Comparison of ENCODE assay signal across 10 mouse cellular contexts in genomic region chr12:112985346-112985745, GRCm38 (mm10). TPM values are rescaled to one million over a fixed set of nuclear protein-coding genes. Genes with fewer than 3 reads are reported as not detected.
DNase-seq lines count a peak whose midpoint lies in the region; TF ChIP-seq lines count a peak whose summit lies in the region.
"Had no signal": no experiment of that assay in that cellular context is flagged by ENCODE, and none has a peak within 500 bp of the region (broad histone marks: within the 10 kb centered on the region; RNA-seq: fewer than 3 reads in every experiment).

No protein-coding gene starts in this region.

- H3K4me3 ChIP-seq in heart, adult 2 months = no peak overlapping the region
- H3K4me3 ChIP-seq in testis, adult 2 months (ENCODE audit: control insufficient read depth, low read depth, low read length) = no peak overlapping the region
- H3K4me3 ChIP-seq: embryonic facial prominence, embryonic 10.5 days had no signal

- peaks cover 3% of the 10 kb centered on the region; the same call in 1 of the 2 replicates for H3K79me2 ChIP-seq in heart, adult 2 months (replicated peaks; ENCODE audit: control insufficient read depth, insufficient read depth, low read length)

- no peak for TF ChIP-seq POLR2A in heart, adult 2 months (IDR thresholded peaks at IDR 0.05; ENCODE audit: insufficient read depth, low read depth, low read length)
- TF ChIP-seq POLR2A in testis, adult 2 months (IDR thresholded peaks at IDR 0.05; ENCODE audit: control insufficient read depth, low read depth, low read length) = no peak

- WGBS in heart, adult 2 months = 96% methylated on average over 6 of the region's 6 CpGs

- no peak overlapping the region for H3K9ac ChIP-seq in heart, adult 2 months (ENCODE audit: low read depth, low read length)

- no peaks in the 10 kb centered on the region for H3K27me3 ChIP-seq in heart, adult 2 months (ENCODE audit: control insufficient read depth, insufficient read depth, low read length)
- H3K27me3 ChIP-seq in testis, adult 2 months (ENCODE audit: control insufficient read depth, insufficient read depth, low read length) = no peaks in the 10 kb centered on the region

- TF ChIP-seq EP300 in heart, adult 2 months (IDR thresholded peaks at IDR 0.05; ENCODE audit: insufficient read depth, low read depth, low read length) = no peak

- H3K36me3 ChIP-seq in heart, adult 2 months (ENCODE audit: control insufficient read depth, insufficient read depth, low read length) = peaks cover 5% of the 10 kb centered on the region; the same call in 1 of the 2 replicates
- H3K36me3 ChIP-seq in testis, adult 2 months (ENCODE audit: control insufficient read depth, insufficient read depth, low read length) = peaks cover 5% of the 10 kb centered on the region

- intact Hi-C loops in heart, adult 2 months (cut with DNase I) = no loop called here

- no peak overlapping the region for H3K27ac ChIP-seq in heart, adult 2 months
- no peak overlapping the region for H3K27ac ChIP-seq in testis, adult 2 months (ENCODE audit: control insufficient read depth, insufficient read depth, low read depth, low read length)
- H3K27ac ChIP-seq: embryonic facial prominence, embryonic 10.5 days had no signal

- no peak for DNase-seq in heart, adult 2 months
- DNase-seq in heart, adult 18-20 months = no peak
- no peak for DNase-seq in testis, postnatal 10 days (ENCODE audit: low spot score)
- peak; percentile 68 for DNase-seq in induced T-regulatory cell, adult 2 months (ENCODE audit: low read depth)
- DNase-seq in thymus, postnatal 36 days = peak; percentile 29 to 34
- DNase-seq in urinary bladder, postnatal 14 days (ENCODE audit: low spot score) = no peak
- DNase-seq in layer of hippocampus, adult 9-11 months = no peak
- DNase-seq: kidney, adult 11 months had no signal

- peaks cover 2% of the 10 kb centered on the region for H3K4me1 ChIP-seq in heart, adult 2 months (ENCODE audit: control insufficient read depth, insufficient read depth, low read length)
- H3K4me1 ChIP-seq in testis, adult 2 months (ENCODE audit: control insufficient read depth, insufficient read depth, low read length) = no peaks in the 10 kb centered on the region
- H3K4me1 ChIP-seq: embryonic facial prominence, embryonic 10.5 days had no signal

- peak; percentile 60 for TF ChIP-seq CTCF in heart, adult 2 months (IDR thresholded peaks at IDR 0.05)
- peak; percentile 29; the same call in 1 of the 2 replicates for TF ChIP-seq CTCF in testis, adult 2 months (IDR thresholded peaks at IDR 0.05; ENCODE audit: control insufficient read depth, insufficient read depth, insufficient replicate concordance, low read depth, low read length)

RNA-seq across cellular contexts. Expression of gene Btbd6, which starts 9.1 kb away (rescaled TPM):
- 10 to 100 TPM; 21.8 to 24.3 TPM for total RNA-seq in heart, adult 2 months (2021)
- polyA plus RNA-seq in heart, adult 2 months (2012; rRNA removed) = 26.7 and 27.4 TPM in 2 replicates
- total RNA-seq in heart, adult 18-20 months (2021) = 10 to 100 TPM; 24.3 to 27.6 TPM
- 5.5 and 7.5 TPM in 2 replicates for polyA plus RNA-seq in testis, adult 2 months (2012; rRNA removed)

RNA-seq across cellular contexts. Expression of gene Brf1, which starts 15.2 kb away (rescaled TPM):
- total RNA-seq in heart, adult 2 months (2021) = 10 to 100 TPM; 22.3 to 25.1 TPM
- 22.4 and 29.3 TPM in 2 replicates for polyA plus RNA-seq in heart, adult 2 months (2012; rRNA removed)
- 10 to 100 TPM; 21.4 to 26.4 TPM for total RNA-seq in heart, adult 18-20 months (2021)
- 67.1 and 67.8 TPM in 2 replicates for polyA plus RNA-seq in testis, adult 2 months (2012; rRNA removed)

RNA-seq across cellular contexts. Expression of gene Pacs2, which starts 29.0 kb away (rescaled TPM):
- 10 to 100 TPM; 34.9 to 37.5 TPM for total RNA-seq in heart, adult 2 months (2021)
- polyA plus RNA-seq in heart, adult 2 months (2012; rRNA removed) = 34.8 and 37.4 TPM in 2 replicates
- total RNA-seq in heart, adult 18-20 months (2021) = 10 to 100 TPM; 33.1 to 37.1 TPM
- 216 and 228 TPM in 2 replicates for polyA plus RNA-seq in testis, adult 2 months (2012; rRNA removed)

RNA-seq across cellular contexts. Expression of gene Nudt14, which starts 43.4 kb away (rescaled TPM):
- 1 to 10 TPM; 5.7 to 8.6 TPM for total RNA-seq in heart, adult 2 months (2021)
- polyA plus RNA-seq in heart, adult 2 months (2012; rRNA removed) = 11.4 and 14.8 TPM in 2 replicates
- 1 to 10 TPM; 8.2 to 9.2 TPM for total RNA-seq in heart, adult 18-20 months (2021)
- polyA plus RNA-seq in testis, adult 2 months (2012; rRNA removed) = 14.8 and 15.6 TPM in 2 replicates

RNA-seq across cellular contexts. Expression of gene Jag2, which starts 55.8 kb away (rescaled TPM):
- 10 to 100 TPM; 25.4 to 27.4 TPM for total RNA-seq in heart, adult 2 months (2021)
- polyA plus RNA-seq in heart, adult 2 months (2012; rRNA removed) = 34.4 and 35.5 TPM in 2 replicates
- 10 to 100 TPM; 31.5 to 38.6 TPM for total RNA-seq in heart, adult 18-20 months (2021)
- 9.4 and 10.9 TPM in 2 replicates for polyA plus RNA-seq in testis, adult 2 months (2012; rRNA removed)

Comparison
In these comparisons a context has a peak if more than half of its experiments do, and no peak if none do; other contexts are left out.
1. DNase-seq: peak in induced T-regulatory cell, adult 2 months (single experiment) and thymus, postnatal 36 days (2 of 2); none in heart, adult 2 months (0 of 2), heart, adult 18-20 months (0 of 2), testis, postnatal 10 days (single experiment), urinary bladder, postnatal 14 days (single experiment) and layer of hippocampus, adult 9-11 months (single experiment).